Mouse (Mus musculus) liver, embryonic 14.5 days (tissue): ENCODE measurements at regions not wholly inside any gene's neighbourhood (a gene's known extent, or its start where the extent isn't known, plus 50 kb on each side); places are given as distances from the start of the nearest gene placed in this dataset.

Experiments
- ATAC-seq: fragments of 200-750 bp; cut with Nextera tagmentation; 2 replicates; pipeline ENCODE4 v1.8.0; 2017; ENCODE audit warnings: moderate number of reproducible peaks, mild to moderate bottlenecking, moderate library complexity; ENCODE audit not compliant: insufficient read depth
- DNase-seq, 3 experiments: peaks; one replicate each; pipeline ENCODE4 v3.0.0-alpha.2; 2012 to 2013; ENCODE audit warnings: low read depth in 3 of 3, low spot score in 3 of 3
- H3K27ac ChIP-seq: fragments of 300-500 bp; sonication (generic); 2 replicates; pipeline ENCODE4 v1.5.1; 2014; ENCODE audit warnings: moderate library complexity, mild to moderate bottlenecking, control low read depth, inconsistent platforms
- H3K27me3 ChIP-seq: fragments of 300-500 bp; sonication (generic); 2 replicates; pipeline ENCODE4 v1.6.1; 2014; ENCODE audit warnings: mild to moderate bottlenecking, low read length, moderate library complexity; ENCODE audit not compliant: control insufficient read depth, insufficient read depth
- H3K36me3 ChIP-seq: fragments of 300-500 bp; sonication (generic); replicated peaks from 2 replicates; pipeline ENCODE4 v1.6.1; 2014; ENCODE audit warnings: low read depth; ENCODE audit not compliant: control insufficient read depth, insufficient read depth
- H3K4me1 ChIP-seq, 2 experiments: fragments of 200-500 bp in 1 of 2; fragments of 300-500 bp in 1 of 2; sonication (generic) in 1 of 2; replicated peaks; 2 replicates each; pipeline ENCODE4 v1.6.1; 2012 to 2014; ENCODE audit warnings: antibody characterized with exemption in 1 of 2, inconsistent platforms in 1 of 2, low read length in 1 of 2; ENCODE audit not compliant: control insufficient read depth in 2 of 2, insufficient read depth in 2 of 2
- H3K4me2 ChIP-seq: fragments of 300-500 bp; sonication (generic); 2 replicates; pipeline ENCODE4 v1.6.1; 2014; ENCODE audit warnings: low read depth, mild to moderate bottlenecking, control low read depth, moderate library complexity
- H3K4me3 ChIP-seq, 2 experiments: fragments of 200-500 bp in 1 of 2; fragments of 300-500 bp in 1 of 2; sonication (generic) in 1 of 2; 2 replicates each; pipeline ENCODE4 v1.5.1; 2012 to 2014; ENCODE audit warnings: low read depth in 2 of 2, low read length in 2 of 2, mild to moderate bottlenecking in 2 of 2, control low read depth in 1 of 2, inconsistent platforms in 1 of 2, moderate library complexity in 1 of 2; ENCODE audit not compliant: insufficient read depth in 1 of 2
- H3K9ac ChIP-seq: fragments of 300-500 bp; sonication (generic); replicated peaks from 2 replicates; pipeline ENCODE4 v1.6.1; 2014; ENCODE audit warnings: mild to moderate bottlenecking, control low read depth, moderate library complexity
- H3K9me3 ChIP-seq: fragments of 300-500 bp; sonication (generic); 2 replicates; pipeline ENCODE4 v1.6.1; 2016; ENCODE audit warnings: low read length, mixed read lengths; ENCODE audit not compliant: control insufficient read depth
- CTCF ChIP-seq: IDR thresholded peaks from 2 replicates; pipeline ENCODE4 v1.5.1; 2016; ENCODE audit warnings: antibody characterized with exemption, low read depth, control low read depth
- EP300 ChIP-seq: IDR thresholded peaks from 2 replicates; pipeline ENCODE4 v1.6.1; 2016; ENCODE audit warnings: antibody characterized with exemption, low read depth
- whole genome bisulfite sequencing: fragments of 180-500 bp; shearing (Covaris S2); extraction: QIAGEN DNeasy Blood & Tissue Kit; methylation state at CpG from one replicate; pipeline ENCODE4 v1.1.7; 2014; ENCODE audit not compliant: insufficient replicate concordance; 5-methylcytosine and 5-hydroxymethylcytosine counted together

- Histone ChIP-seq H3K4me1 (no peaks in the 10 kb centered on the region), H3K27me3 (no peaks in the 10 kb centered on the region), H3K36me3 (no peaks in the 10 kb centered on the region), H3K27ac (no peak overlapping the region), H3K4me2 (no peak overlapping the region), H3K9me3 (no peaks in the 10 kb centered on the region), H3K4me3 (no peak overlapping the region), H3K9ac (no peak overlapping the region)
- ATAC-seq = no peak
- 56% methylated on average over 6 of the region's 6 CpGs for WGBS
- no peak for DNase-seq
- TF ChIP-seq EP300 (no peak), CTCF (no peak)
Observed at GRCm38 (mm10) chr9:112841473-112841872, 605.7 kb upstream of the Arpp21 start.

DNA sequence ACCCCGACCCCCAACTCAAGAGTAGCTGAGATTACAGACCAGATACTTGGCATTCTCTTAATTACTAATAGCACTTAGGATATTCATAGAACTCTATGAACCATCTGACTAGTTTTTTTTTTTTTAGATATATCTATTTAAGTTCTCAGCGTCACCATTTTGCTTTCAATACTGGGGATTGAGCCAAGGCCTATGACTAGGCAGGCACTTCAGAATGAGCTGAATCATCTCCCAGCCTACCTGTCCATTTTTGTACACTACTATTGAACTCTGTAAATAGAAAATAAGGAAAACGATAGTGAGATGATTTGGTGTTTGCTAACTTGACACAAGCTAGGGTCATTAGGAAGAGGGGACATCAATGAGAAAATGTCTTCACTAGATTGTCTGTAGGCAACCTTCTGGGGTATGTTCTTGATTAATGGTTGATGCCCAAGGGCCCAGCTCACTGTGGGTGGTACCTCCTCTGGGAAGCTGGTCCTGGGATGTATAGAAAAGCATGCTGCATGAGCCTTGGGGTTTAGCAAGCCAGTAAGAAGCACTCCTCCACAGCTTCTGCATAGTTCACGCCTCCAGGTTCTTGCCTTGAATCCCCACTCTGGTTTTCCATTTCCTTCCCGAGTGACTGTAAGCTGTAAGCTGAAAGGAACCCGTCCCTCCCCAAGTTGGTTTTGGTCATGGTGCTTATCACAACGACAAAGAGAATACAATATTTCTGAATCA is 603.5 kb upstream of the Arpp21 start:
- H3K4me3 ChIP-seq = no peak overlapping the region
- H3K36me3 ChIP-seq = no peaks in the 10 kb centered on the region
- no peak for ATAC-seq
- H3K9me3 ChIP-seq = no peaks in the 10 kb centered on the region
- H3K27me3 ChIP-seq = no peaks in the 10 kb centered on the region
- no peak overlapping the region for H3K27ac ChIP-seq
- no peak for DNase-seq
- H3K4me2 ChIP-seq = no peak overlapping the region
- WGBS = 42% methylated on average over 7 of the region's 7 CpGs
- H3K9ac ChIP-seq = no peak overlapping the region
- no peaks in the 10 kb centered on the region for H3K4me1 ChIP-seq
- TF ChIP-seq CTCF (no peak), EP300 (no peak)

DNA sequence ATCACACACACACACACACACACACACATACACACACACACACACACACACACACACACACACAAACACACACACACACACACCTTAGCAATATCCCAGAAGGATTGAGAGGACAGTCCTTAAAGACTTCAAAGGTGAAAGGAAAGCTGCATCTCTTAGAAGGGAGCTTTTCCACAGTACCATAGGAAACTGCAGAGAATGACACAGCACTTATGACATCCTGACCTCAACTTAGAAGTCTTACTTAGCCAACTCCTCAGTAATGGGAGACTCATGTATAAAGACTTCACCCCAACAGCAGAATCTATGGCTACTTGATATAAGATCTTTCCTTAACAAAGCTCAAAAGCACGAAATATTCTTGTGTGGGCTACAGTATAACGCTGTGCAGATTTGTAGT is 601.8 kb upstream of the Arpp21 start:
- Histone ChIP-seq H3K36me3 (no peaks in the 10 kb centered on the region), H3K9me3 (no peaks in the 10 kb centered on the region), H3K4me2 (no peak overlapping the region), H3K27ac (no peak overlapping the region), H3K27me3 (no peaks in the 10 kb centered on the region), H3K4me1 (no peaks in the 10 kb centered on the region), H3K4me3 (no peak overlapping the region), H3K9ac (no peak overlapping the region)
- no peak for ATAC-seq
- DNase-seq = no peak
- WGBS = 51% methylated on average over 2 of the region's 2 CpGs
- TF ChIP-seq EP300 (no peak), CTCF (no peak)

DNA sequence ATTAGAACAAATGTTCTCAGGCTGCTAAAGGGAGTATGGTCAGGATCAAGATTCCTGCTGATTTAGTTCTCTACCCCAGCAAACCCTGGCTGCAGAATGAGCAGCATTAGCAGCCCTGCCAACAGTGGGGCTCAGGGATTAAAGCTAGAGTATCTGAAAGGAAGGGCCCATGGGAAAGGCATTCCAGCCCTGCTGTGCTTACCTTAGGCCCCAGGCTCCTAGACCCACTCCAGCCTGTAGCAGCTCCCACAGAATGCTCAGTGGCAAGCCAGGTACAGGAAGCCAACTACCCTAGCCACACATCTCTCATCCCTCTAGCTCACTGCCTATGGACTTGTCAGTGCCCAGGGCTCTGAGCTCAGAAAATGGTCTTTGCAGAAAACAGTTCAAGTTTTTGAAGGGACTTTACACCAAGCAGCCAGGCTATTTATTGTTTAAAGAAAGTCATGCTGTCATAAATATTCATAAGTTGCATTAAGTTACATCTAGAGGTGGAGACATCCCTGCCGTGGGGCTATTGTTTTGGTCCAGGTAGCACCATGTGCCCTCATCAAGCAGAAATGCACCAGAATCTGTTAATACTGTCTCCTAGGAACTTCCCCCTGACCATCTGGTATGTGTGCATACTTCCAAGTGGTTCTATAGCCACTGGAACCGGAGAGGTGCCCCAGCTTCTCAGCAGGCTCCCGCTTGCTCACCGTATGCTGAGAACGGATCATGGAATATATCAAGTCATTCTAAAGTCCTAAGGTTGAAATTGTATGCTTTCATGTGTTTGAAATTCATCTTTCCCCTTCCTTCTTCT is 598.9 kb upstream of the Arpp21 start:
- no peaks in the 10 kb centered on the region for H3K9me3 ChIP-seq
- no peak overlapping the region for H3K4me2 ChIP-seq
- H3K27me3 ChIP-seq = no peaks in the 10 kb centered on the region
- no peak for ATAC-seq
- no peak overlapping the region for H3K9ac ChIP-seq
- DNase-seq = no peak
- TF ChIP-seq EP300 (no peak), CTCF (no peak)
- H3K4me3 ChIP-seq = no peak overlapping the region
- no peaks in the 10 kb centered on the region for H3K36me3 ChIP-seq
- WGBS = 72% methylated on average over 5 of the region's 5 CpGs
- H3K27ac ChIP-seq = no peak overlapping the region
- H3K4me1 ChIP-seq = no peaks in the 10 kb centered on the region

DNA sequence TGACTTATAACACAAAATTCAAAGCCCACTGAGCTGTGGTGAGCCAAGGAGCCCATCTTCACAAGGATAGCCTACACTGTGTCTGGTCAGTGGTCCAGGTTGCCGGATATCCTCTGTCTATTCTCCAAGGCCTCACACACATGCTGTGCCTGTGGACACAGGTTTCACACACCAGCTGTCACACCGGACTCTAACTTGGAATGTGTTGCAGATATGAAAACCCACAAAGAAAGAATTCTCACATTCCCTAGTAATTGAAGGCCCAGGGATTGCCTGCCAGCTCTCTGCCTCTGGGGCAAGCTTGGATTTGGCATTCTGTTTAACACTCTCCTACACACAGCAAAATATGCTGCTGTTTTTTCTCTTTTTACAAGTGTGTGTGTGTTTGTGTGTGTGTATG is 595.4 kb upstream of the Arpp21 start:
- ATAC-seq = no peak
- WGBS = 66% methylated on average over 2 of the region's 2 CpGs
- no peaks in the 10 kb centered on the region for H3K9me3 ChIP-seq
- no peak overlapping the region for H3K4me2 ChIP-seq
- no peak overlapping the region for H3K9ac ChIP-seq
- no peaks in the 10 kb centered on the region for H3K4me1 ChIP-seq
- H3K27ac ChIP-seq = no peak overlapping the region
- no peak for DNase-seq
- H3K27me3 ChIP-seq = no peaks in the 10 kb centered on the region
- H3K4me3 ChIP-seq = no peak overlapping the region
- no peaks in the 10 kb centered on the region for H3K36me3 ChIP-seq
- TF ChIP-seq EP300 (no peak), CTCF (no peak)
